Mouse (Mus musculus): ENCODE data around the gene 1700025C18Rik. TPM values are rescaled to one million over a fixed set of nuclear protein-coding genes. Genes with fewer than 3 reads are reported as not detected.

Gene 1700025C18Rik
- total RNA-seq (2023): not detected

DNA sequence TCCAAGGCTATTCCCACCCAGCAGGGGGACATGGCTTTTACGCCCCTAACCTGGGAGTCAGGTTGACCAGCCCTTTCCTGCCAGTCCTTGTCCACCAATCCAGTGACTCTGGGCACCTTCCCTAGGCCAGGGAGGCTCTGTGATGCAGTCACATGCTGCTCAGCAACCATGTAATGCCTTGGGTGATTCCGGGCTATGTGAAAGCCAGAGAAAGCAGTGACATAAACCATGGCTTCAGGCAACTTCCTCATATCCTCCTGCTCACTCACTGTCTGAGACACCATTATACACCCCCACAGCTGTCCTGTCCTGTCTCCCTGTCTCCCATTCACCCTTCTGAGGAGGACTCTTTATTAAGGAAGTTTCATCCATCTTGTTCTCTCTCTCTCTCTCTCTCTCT, at the start of gene 1700025C18Rik:
TSS of gene 1700025C18Rik (minus strand) at position 101 of the 400 bp plus-strand sequence.

DNA sequence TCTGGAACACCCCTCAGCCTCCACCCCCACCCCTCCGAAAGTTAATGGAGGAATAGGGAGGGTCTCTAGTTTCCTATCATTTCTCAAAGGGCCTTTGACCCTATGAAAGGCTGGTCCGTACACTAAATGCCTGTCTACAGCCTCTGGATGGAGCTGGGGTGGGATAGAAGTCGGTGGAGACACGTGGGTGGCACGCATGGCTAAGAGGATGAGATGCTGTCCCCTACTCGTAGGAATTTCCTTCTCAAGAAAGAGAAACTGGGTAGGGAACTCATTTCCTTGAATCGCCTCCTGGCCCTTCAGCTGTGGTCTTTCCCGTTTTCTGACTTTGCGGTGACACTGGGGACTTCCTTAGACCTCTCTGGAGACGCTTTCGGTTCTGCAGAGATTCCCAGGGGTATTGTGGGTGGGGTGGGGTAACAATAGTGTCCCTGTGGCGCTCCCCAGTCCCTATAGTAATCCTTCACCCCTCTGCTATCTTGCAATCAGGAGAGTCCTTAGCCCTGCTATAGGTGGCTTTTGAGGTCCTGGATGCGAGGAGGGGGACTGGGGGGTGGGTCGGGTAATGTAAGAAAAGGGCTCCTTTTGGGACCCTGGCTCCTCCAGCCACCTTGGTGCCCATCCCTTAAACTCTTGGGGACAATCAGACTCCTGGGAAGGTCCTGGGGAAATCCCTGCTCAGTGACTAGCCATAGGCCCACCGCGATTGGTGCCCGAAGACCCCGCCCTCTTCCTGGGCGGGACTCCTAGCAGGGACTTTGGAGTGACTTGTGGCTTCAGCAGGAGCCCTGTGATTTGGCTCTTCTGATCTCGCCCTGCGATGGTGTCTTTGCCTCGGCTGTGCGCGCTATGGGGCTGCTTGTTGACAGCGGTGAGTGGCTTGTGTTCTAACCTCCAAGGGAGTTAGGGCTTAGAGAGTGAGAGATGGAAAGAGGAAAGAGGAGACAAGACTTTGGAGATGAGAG, 35.4 kb downstream of the 1700025C18Rik start, which contains the start of gene Cd40:
TSS of gene Cd40 (plus strand) at position 740 of the 965 bp plus-strand sequence.

DNA sequence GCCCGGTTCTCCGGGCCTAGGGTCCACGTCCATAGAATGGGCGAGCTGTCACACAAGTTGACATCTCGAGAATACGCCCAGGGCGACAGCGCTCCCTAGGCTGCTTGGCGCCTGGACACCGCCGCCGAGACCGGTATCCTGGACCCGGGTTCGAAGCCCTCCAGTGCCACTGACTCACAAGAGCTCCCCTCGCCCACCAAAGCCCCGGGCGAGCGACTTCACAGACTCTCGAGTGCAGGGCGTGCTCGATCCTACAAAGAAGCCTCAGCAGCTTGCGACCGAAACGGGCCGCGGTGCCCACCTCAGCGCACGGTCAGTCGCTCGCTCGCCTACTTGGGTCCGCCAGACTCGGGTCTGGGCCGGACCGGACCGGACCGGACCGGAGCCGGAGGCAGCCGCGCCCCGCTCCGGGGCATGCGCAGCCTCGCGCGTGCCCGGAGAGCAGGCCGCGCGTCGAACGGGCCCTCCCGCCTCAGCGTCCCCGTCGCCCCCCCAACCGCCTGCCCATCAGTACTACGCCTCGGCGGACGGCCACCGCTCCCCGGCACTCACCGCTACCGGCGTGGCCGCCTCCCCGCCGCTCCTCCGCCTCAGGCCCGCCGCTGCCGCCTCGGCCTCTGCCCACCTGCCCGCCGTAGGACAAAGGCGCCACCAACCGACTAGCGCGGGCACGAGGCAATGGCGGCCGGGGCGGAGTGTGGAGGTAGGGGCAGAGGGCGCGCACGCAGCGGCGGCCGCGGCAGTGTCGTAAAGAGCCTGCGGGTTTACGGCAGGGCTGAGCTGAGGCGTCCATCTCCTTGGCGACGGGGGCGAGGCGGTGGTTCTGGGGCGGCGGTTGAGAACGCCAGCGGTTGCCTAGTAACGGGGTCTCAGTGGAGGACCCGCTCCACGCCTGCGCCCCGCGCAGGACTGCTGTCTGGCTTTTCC, 56.2 kb downstream of the 1700025C18Rik start, which contains the start of gene Ncoa5:
TSS of gene Ncoa5 (minus strand) at position 737 of the 927 bp plus-strand sequence.

Other genes starting within 250 kb of the 1700025C18Rik start
- 2.6 TPM for gene Pltp, start 233.0 kb downstream of the 1700025C18Rik start, total RNA-seq (2023)
- gene Pcif1, start 211.4 kb downstream of the 1700025C18Rik start, total RNA-seq (2023): 144 TPM
- 53.7 TPM for gene Zfp335, start 179.0 kb downstream of the 1700025C18Rik start, total RNA-seq (2023)
- gene Mmp9, start 150.0 kb downstream of the 1700025C18Rik start, total RNA-seq (2023): 1.6 TPM
- not detected for gene Slc12a5, start 129.9 kb downstream of the 1700025C18Rik start, total RNA-seq (2023)
- gene Ncoa5, start 55.9 kb downstream of the 1700025C18Rik start, total RNA-seq (2023): 41.4 TPM
- 10.3 TPM for gene Cd40, start 35.1 kb downstream of the 1700025C18Rik start, total RNA-seq (2023)
- gene Cdh22, start 144.1 kb upstream of the 1700025C18Rik start, total RNA-seq (2023): not detected
- 29.8 TPM for gene Slc35c2, start 197.1 kb upstream of the 1700025C18Rik start, total RNA-seq (2023)
- gene Elmo2, start 235.7 kb upstream of the 1700025C18Rik start, total RNA-seq (2023): 36.7 TPM

All from CD4-positive naive resting alpha-beta T cell, adult 76 days (primary cell).